Mouse (Mus musculus): ENCODE data around the gene Efcab11. TPM values are rescaled to one million over a fixed set of nuclear protein-coding genes. Genes with fewer than 3 reads are reported as not detected.
"Not testable (repeated sequence)": the region's sequence is repeated elsewhere in the genome, so short reads cannot be mapped to it uniquely, and the experiment has no call there.

Efcab11 gene
- polyA plus RNA-seq, 1 experiment from 2014 or later, result 13.1 TPM

DNA sequence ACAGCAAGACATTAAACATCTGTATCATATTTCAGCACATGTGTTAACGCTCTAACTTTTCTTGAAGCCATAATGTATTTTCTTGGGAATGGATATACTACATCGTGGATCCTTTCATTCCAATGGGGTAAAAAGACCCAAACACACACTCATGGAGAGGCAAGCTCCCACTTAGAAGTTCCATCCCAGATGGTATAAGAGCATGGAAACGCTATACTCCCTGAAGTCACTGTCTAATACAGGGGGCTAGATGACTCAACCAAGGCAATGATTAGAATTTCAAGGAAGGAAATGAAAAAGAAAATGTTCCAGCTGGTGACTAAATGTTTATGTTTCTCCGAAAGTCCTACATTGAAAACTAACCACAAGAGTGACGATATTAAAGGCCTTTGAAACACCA is 76.3 kb downstream of the Efcab11 start:
- H3K4me1 ChIP-seq (ENCODE audit: control insufficient read depth, insufficient read depth, low read length), result no peaks in the 10 kb centered on the region
- no peak overlapping the region for H3K27ac ChIP-seq (ENCODE audit: low read depth, low read length)
- WGBS (ENCODE audit: insufficient replicate concordance), result 79% methylated on average over 5 of the region's 5 CpGs
- H3K4me3 ChIP-seq (ENCODE audit: low read depth, low read length), result no peak overlapping the region
- no peaks in the 10 kb centered on the region for H3K27me3 ChIP-seq (ENCODE audit: control insufficient read depth, insufficient read depth, low read length)
- no peak overlapping the region for H3K9ac ChIP-seq (ENCODE audit: low read depth, low read length)
- ATAC-seq (replicated peaks; ENCODE audit: insufficient number of reproducible peaks, low FRiP score, low TSS enrichment), result no peak
- H3K36me3 ChIP-seq (ENCODE audit: control insufficient read depth, insufficient read depth, low read length), result no peaks in the 10 kb centered on the region
- H3K4me2 ChIP-seq, result no peak overlapping the region
- H3K9me3 ChIP-seq (replicated peaks; ENCODE audit: control insufficient read depth, low read length), result no peaks in the 10 kb centered on the region

DNA sequence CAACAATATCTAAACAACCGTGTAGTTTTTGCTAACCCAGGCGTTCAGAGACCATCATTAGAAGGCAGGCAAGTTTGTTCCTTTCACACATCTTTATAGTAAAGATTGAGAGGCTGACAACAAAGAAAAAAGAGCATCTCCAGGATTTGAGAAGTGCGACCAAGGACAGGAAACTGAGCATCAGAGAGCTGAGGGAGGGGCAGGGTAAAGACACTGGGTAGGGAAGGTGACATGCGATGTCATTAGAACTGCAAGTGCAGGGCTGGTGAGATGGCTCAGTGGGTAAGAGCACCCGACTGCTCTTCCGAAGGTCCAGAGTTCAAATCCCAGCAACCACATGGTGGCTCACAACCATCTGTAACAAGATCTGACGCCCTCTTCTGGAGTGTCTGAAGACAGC is 77.5 kb downstream of the Efcab11 start:
- not testable (repeated sequence) for H3K27ac ChIP-seq (ENCODE audit: low read depth, low read length); ATAC-seq (replicated peaks; ENCODE audit: insufficient number of reproducible peaks, low FRiP score, low TSS enrichment); H3K4me2 ChIP-seq; H3K9ac ChIP-seq (ENCODE audit: low read depth, low read length); H3K9me3 ChIP-seq (replicated peaks; ENCODE audit: control insufficient read depth, low read length); H3K4me1 ChIP-seq (ENCODE audit: control insufficient read depth, insufficient read depth, low read length); H3K27me3 ChIP-seq (ENCODE audit: control insufficient read depth, insufficient read depth, low read length); H3K4me3 ChIP-seq (ENCODE audit: low read depth, low read length); H3K36me3 ChIP-seq (ENCODE audit: control insufficient read depth, insufficient read depth, low read length)
- 86% methylated on average over 7 of the region's 7 CpGs for WGBS (ENCODE audit: insufficient replicate concordance)

GRCm38 (mm10) chr12:99795921-99796320 is 88.3 kb downstream of the Efcab11 start:
- no peak overlapping the region for H3K4me2 ChIP-seq
- WGBS (ENCODE audit: insufficient replicate concordance), result 89% methylated on average over 2 of the region's 2 CpGs
- H3K9ac ChIP-seq (ENCODE audit: low read depth, low read length), result no peak overlapping the region
- H3K9me3 ChIP-seq (replicated peaks; ENCODE audit: control insufficient read depth, low read length), result no peaks in the 10 kb centered on the region
- no peaks in the 10 kb centered on the region for H3K36me3 ChIP-seq (ENCODE audit: control insufficient read depth, insufficient read depth, low read length)
- 0 out of 2 replicates have a peak, but pooled peaks cover 3% of the 10 kb centered on the region for H3K4me1 ChIP-seq (ENCODE audit: control insufficient read depth, insufficient read depth, low read length)
- H3K4me3 ChIP-seq (ENCODE audit: low read depth, low read length), result no peak overlapping the region
- no peak for ATAC-seq (replicated peaks; ENCODE audit: insufficient number of reproducible peaks, low FRiP score, low TSS enrichment)
- no peaks in the 10 kb centered on the region for H3K27me3 ChIP-seq (ENCODE audit: control insufficient read depth, insufficient read depth, low read length)
- H3K27ac ChIP-seq (ENCODE audit: low read depth, low read length), result no peak overlapping the region

DNA sequence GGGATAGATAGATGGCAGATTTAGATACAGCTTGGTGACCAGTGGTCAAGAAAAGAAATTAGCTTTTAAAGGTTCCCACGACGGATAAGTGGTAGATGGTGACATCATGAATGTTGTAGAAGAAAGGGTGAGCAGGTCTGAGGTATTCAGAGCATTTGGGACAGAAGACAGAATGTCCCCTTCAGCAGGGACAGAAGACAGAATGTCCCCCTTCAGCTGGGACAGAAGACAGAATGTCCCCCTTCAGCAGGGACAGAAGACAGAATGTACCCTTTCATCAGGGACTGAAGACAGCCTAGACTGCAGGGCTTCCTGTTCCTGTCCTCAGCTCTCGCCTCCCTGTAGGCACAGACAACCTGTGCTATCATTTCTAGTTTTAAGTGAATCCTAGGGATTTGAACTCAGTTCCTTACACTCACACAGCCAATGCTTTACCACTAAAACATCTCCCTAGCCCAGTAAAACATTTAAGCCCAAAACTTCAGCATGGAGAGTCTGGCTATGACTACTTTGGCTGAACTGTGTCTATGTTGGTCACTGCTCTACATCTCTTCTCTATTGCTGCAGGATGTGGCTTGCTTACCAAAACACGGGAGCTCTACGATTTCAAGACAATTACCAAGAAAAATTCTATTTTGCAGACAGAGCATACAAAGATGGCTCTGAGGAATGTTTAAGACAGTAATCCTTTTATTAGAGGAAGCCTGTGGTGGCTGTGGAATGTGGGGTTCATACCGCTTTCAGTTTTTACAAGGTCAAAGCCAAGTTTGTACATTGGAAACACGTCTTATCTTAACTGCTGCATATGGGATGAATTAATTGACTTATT is 89.2 kb downstream of the Efcab11 start:
- Histone ChIP-seq H3K4me2 (no peak overlapping the region), H3K4me3 (ENCODE audit: low read depth, low read length) (no peak overlapping the region), H3K36me3 (ENCODE audit: control insufficient read depth, insufficient read depth, low read length) (no peaks in the 10 kb centered on the region), H3K9ac (ENCODE audit: low read depth, low read length) (no peak overlapping the region), H3K9me3 (replicated peaks; ENCODE audit: control insufficient read depth, low read length) (no peaks in the 10 kb centered on the region), H3K27ac (ENCODE audit: low read depth, low read length) (no peak overlapping the region), H3K27me3 (ENCODE audit: control insufficient read depth, insufficient read depth, low read length) (no peaks in the 10 kb centered on the region), H3K4me1 (ENCODE audit: control insufficient read depth, insufficient read depth, low read length) (0 out of 2 replicates have a peak, but pooled peaks cover 3% of the 10 kb centered on the region)
- no peak for ATAC-seq (replicated peaks; ENCODE audit: insufficient number of reproducible peaks, low FRiP score, low TSS enrichment)
- WGBS (ENCODE audit: insufficient replicate concordance), result 71% methylated on average over 7 of the region's 7 CpGs

DNA sequence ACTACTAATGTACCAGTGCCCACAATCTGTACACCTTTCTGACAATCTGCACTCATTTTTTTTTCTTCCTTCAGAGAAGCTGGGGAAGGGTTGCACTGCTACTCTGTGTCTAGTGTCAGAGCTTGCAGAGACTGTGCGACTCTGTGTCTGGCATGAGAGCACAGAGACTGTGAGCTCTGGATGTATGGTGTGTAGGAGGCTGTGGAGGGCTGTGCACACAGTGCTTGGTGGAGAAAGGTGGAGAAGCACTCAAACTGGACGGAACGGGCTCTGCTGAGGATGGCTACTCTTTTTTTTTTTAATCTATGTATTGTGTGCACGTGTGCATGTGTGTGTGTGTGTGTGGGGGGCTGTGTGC is 90.1 kb downstream of the Efcab11 start:
- Histone ChIP-seq H3K9ac (ENCODE audit: low read depth, low read length) (no peak overlapping the region), H3K4me1 (ENCODE audit: control insufficient read depth, insufficient read depth, low read length) (0 out of 2 replicates have a peak, but pooled peaks cover 3% of the 10 kb centered on the region), H3K9me3 (replicated peaks; ENCODE audit: control insufficient read depth, low read length) (no peaks in the 10 kb centered on the region), H3K27ac (ENCODE audit: low read depth, low read length) (no peak overlapping the region), H3K4me2 (no peak overlapping the region), H3K36me3 (ENCODE audit: control insufficient read depth, insufficient read depth, low read length) (no peaks in the 10 kb centered on the region), H3K4me3 (ENCODE audit: low read depth, low read length) (no peak overlapping the region), H3K27me3 (ENCODE audit: control insufficient read depth, insufficient read depth, low read length) (no peaks in the 10 kb centered on the region)
- WGBS (ENCODE audit: insufficient replicate concordance), result 66% methylated on average over 4 of the region's 4 CpGs
- no peak for ATAC-seq (replicated peaks; ENCODE audit: insufficient number of reproducible peaks, low FRiP score, low TSS enrichment)

DNA sequence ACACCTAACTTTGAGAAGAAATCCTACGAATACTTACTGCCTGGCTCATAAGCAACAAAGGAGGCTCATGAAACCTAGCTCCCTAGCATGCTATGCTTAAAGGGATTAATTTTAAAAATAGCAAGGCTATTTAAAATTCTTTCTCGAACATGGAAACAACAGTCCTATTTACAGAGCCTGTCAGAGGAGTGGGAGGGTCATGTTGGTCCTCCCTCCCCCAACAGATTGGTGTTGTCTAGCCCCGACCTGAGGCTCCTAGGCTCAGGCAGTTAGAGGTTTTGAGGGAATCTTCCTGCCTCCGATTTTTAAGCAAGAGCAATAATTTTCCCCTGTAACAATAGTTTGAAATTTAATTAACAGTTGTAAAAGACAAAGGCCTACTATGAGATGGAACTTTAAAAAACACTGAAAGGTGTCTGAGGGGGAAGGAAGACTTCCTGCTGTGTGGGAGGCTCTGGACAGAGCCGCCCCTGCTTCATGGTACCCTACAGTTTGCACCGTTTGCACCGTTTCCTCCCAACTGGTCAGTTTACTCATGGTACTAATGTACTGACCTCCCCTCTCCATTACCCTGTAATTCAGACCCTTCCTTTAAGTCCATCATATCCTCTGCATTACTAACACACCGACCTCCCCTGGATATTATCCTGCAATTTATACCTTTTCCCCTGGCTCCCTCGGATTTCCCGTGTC is 90.6 kb downstream of the Efcab11 start:
- Histone ChIP-seq H3K27me3 (ENCODE audit: control insufficient read depth, insufficient read depth, low read length) (no peaks in the 10 kb centered on the region), H3K27ac (ENCODE audit: low read depth, low read length) (no peak overlapping the region), H3K4me1 (ENCODE audit: control insufficient read depth, insufficient read depth, low read length) (0 out of 2 replicates have a peak, but pooled peaks cover 3% of the 10 kb centered on the region), H3K9me3 (replicated peaks; ENCODE audit: control insufficient read depth, low read length) (no peaks in the 10 kb centered on the region), H3K36me3 (ENCODE audit: control insufficient read depth, insufficient read depth, low read length) (no peaks in the 10 kb centered on the region), H3K4me3 (ENCODE audit: low read depth, low read length) (no peak overlapping the region), H3K4me2 (no peak overlapping the region), H3K9ac (ENCODE audit: low read depth, low read length) (no peak overlapping the region)
- ATAC-seq (replicated peaks; ENCODE audit: insufficient number of reproducible peaks, low FRiP score, low TSS enrichment), result no peak
- whole genome bisulfite sequencing (ENCODE audit: insufficient replicate concordance), result 56% methylated on average over 10 of the region's 10 CpGs

DNA sequence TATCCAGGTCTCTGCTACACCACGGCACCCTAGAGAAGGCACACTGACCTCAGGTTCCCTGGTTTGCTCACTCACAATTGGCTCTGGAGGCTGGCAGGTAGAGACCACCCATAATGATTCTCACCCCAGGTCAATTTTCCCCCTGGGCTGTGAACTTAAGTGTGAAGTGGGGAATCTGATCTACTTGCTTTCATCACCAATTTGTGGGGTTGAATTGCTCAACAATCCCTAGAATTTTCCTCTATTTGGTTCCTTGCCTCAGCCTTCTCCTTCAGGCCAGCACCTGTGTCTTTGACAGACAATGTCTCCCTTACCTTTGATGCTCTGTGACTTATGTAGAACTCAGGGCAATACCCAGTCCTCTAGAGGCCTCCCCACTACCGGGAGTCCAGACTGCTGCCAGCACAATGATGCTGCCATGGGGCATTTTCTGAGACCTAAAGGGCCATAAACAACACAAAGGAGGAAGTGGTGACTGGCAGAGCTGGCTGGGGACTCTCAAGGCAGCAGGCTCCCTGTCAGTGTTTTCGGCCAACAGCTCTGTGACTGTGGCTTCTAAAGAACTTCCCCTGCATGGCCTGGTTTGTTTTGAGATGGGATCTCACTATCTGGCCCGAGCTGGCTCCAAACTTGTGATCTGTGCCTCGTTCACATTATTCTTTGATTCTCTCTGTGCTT is 94.8 kb downstream of the Efcab11 start:
- no peaks in the 10 kb centered on the region for H3K9me3 ChIP-seq (replicated peaks; ENCODE audit: control insufficient read depth, low read length)
- ATAC-seq (replicated peaks; ENCODE audit: insufficient number of reproducible peaks, low FRiP score, low TSS enrichment), result no peak
- H3K4me2 ChIP-seq, result no peak overlapping the region
- no peak overlapping the region for H3K27ac ChIP-seq (ENCODE audit: low read depth, low read length)
- H3K27me3 ChIP-seq (ENCODE audit: control insufficient read depth, insufficient read depth, low read length), result no peaks in the 10 kb centered on the region
- H3K36me3 ChIP-seq (ENCODE audit: control insufficient read depth, insufficient read depth, low read length), result no peaks in the 10 kb centered on the region
- no peak overlapping the region for H3K9ac ChIP-seq (ENCODE audit: low read depth, low read length)
- H3K4me1 ChIP-seq (ENCODE audit: control insufficient read depth, insufficient read depth, low read length), result 0 out of 2 replicates have a peak, but pooled peaks cover 3% of the 10 kb centered on the region
- no peak overlapping the region for H3K4me3 ChIP-seq (ENCODE audit: low read depth, low read length)
- 53% methylated on average over 5 of the region's 5 CpGs for WGBS (ENCODE audit: insufficient replicate concordance)

DNA sequence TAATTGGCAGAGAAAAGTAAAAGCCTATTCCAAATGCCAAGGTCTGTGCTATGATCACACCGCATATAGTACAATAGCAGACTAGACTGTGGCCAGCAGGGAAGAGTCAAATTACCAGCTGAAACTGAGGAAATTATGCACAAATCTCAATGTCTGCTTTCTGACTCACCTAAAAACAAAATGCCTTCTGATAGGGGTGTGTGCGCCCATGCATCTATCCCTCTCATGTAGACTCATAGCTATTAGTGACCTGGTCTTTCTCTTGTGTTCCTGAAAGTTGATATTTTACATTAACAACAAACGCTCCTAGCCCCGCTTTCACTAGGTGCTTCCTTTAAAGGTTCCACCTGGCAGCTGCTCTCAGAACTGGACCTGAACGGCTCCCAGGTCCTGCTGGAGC is 102.5 kb downstream of the Efcab11 start:
- ATAC-seq (replicated peaks; ENCODE audit: insufficient number of reproducible peaks, low FRiP score, low TSS enrichment), result no peak
- 87% methylated on average over 5 of the region's 5 CpGs for WGBS (ENCODE audit: insufficient replicate concordance)
- no peak overlapping the region for H3K9ac ChIP-seq (ENCODE audit: low read depth, low read length)

More for the DNA sequence above, 102.5 kb downstream of the Efcab11 start:
- Histone ChIP-seq H3K27ac (ENCODE audit: low read depth, low read length) (no peak overlapping the region), H3K36me3 (ENCODE audit: control insufficient read depth, insufficient read depth, low read length) (no peaks in the 10 kb centered on the region), H3K4me1 (ENCODE audit: control insufficient read depth, insufficient read depth, low read length) (peaks cover 4% of the 10 kb centered on the region), H3K4me3 (ENCODE audit: low read depth, low read length) (no peak overlapping the region), H3K9me3 (replicated peaks; ENCODE audit: control insufficient read depth, low read length) (no peaks in the 10 kb centered on the region), H3K4me2 (no peak overlapping the region), H3K27me3 (ENCODE audit: control insufficient read depth, insufficient read depth, low read length) (no peaks in the 10 kb centered on the region)

Data from heart, embryonic 11.5 days (tissue).